Mouse (Mus musculus) embryonic facial prominence, embryonic 13.5 days (tissue): ENCODE data around the gene Otulinl. TPM values are rescaled to one million over a fixed set of nuclear protein-coding genes. Genes with fewer than 3 reads are reported as not detected.

Experiments used
- ATAC-seq: fragments of 200-750 bp; cut with Nextera tagmentation; 2 replicates; pipeline ENCODE4 v1.8.0; 2017; ENCODE audit warnings: low read depth; ENCODE audit not compliant: insufficient number of reproducible peaks, insufficient read depth, low FRiP score, low TSS enrichment
- H3K27ac ChIP-seq: fragments of 300-500 bp; sonication (generic); 2 replicates; pipeline ENCODE4 v1.5.1; 2015; ENCODE audit warnings: moderate library complexity, mild to moderate bottlenecking, inconsistent platforms
- H3K27me3 ChIP-seq: fragments of 300-500 bp; sonication (generic); 2 replicates; pipeline ENCODE4 v1.6.1; 2015; ENCODE audit warnings: mild to moderate bottlenecking, inconsistent platforms
- H3K36me3 ChIP-seq: fragments of 300-500 bp; sonication (generic); 2 replicates; pipeline ENCODE4 v1.6.1; 2015; ENCODE audit warnings: mild to moderate bottlenecking, inconsistent platforms
- H3K4me1 ChIP-seq: fragments of 300-500 bp; sonication (generic); 2 replicates; pipeline ENCODE4 v1.6.1; 2015; ENCODE audit warnings: inconsistent platforms
- H3K4me2 ChIP-seq: fragments of 300-500 bp; sonication (generic); 2 replicates; pipeline ENCODE4 v1.6.1; 2015; ENCODE audit warnings: moderate library complexity, mild to moderate bottlenecking, inconsistent platforms
- H3K4me3 ChIP-seq: fragments of 300-500 bp; sonication (generic); 2 replicates; pipeline ENCODE4 v1.5.1; 2015; ENCODE audit warnings: mild to moderate bottlenecking, inconsistent platforms
- H3K9ac ChIP-seq: fragments of 300-500 bp; sonication (generic); 2 replicates; pipeline ENCODE4 v1.6.1; 2015; ENCODE audit warnings: mild to moderate bottlenecking, inconsistent platforms
- H3K9me3 ChIP-seq: fragments of 300-500 bp; sonication (generic); 2 replicates; pipeline ENCODE4 v1.6.1; 2016; ENCODE audit warnings: inconsistent platforms
- WGBS: fragments of 180-500 bp; shearing (Covaris S2); methylation state at CpG from one replicate; pipeline ENCODE4 v1.1.7; 2015; ENCODE audit warnings: mixed read lengths; 5-methylcytosine and 5-hydroxymethylcytosine counted together
- polyA plus RNA-seq: library from polyadenylated mRNA; unstranded; fragments of >200 nt; fragmentation: Nextera tagmentation; extraction: Ambion mirVana; gene quantifications from 2 replicates; pipeline ENCODE4 v1.2.1, GENCODE M21; 2015

The Otulinl gene
- polyA plus RNA-seq, 1 experiment from 2014 or later: 19.8 TPM

DNA sequence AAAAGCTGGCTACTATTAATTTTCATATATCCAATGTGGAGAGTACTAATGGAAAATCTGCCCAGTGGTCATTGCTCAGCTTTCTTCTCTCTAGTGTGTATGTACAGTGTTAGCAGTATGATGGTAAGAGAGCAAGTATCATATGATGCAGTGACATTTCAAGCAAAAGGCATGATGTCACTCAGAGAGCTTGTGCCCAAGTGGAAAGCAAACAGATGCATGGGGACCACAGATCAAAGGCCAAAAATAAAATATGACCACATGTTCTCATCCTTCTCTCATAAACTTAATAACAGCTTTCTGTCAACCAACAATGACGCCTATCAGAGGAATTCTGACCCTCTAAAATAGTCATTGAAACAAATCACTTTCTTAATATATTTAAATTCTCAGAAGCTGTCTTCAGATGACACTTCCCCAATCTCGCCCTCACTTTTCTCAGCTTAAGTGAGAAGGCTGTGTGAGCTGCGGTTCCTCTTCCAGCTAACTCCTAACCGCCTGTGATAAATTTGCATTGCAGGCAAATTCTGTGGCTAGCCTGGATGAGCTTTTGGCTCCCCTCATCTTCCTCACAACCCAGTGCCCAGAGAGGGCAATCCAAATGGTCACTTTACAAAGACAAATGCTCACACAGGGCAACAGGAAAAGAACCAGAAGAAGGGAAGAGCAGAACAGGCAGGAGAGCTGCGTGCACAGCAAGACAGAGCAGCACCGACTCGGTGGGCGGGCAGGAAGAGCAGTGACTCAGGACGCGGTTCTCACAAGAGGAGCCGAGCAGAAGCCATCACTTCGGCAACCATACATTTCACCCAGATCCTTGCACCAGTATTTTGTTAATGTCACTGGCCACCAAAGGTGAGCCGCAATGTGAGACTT is 56.1 kb downstream of the Otulinl start:
- Histone ChIP-seq H3K9me3 (no peaks in the 10 kb centered on the region), H3K4me1 (peaks cover 20% of the 10 kb centered on the region), H3K36me3 (peaks cover 38% of the 10 kb centered on the region), H3K9ac (no peak overlapping the region), H3K27me3 (no peaks in the 10 kb centered on the region), H3K4me2 (no peak overlapping the region), H3K27ac (no peak overlapping the region), H3K4me3 (no peak overlapping the region)
- 82% methylated on average over 13 of the region's 13 CpGs for WGBS
- no peak for ATAC-seq

GRCm38 (mm10) chr15:27623286-27623685 is 58.1 kb downstream of the Otulinl start:
- H3K36me3 ChIP-seq: peaks cover 52% of the 10 kb centered on the region
- no peak overlapping the region for H3K4me3 ChIP-seq
- 92% methylated on average over 6 of the region's 6 CpGs for WGBS

GRCm38 (mm10) chr15:27620475-27621185 is 60.7 kb downstream of the Otulinl start:
- Histone ChIP-seq H3K36me3 (peaks cover 58% of the 10 kb centered on the region), H3K9me3 (no peaks in the 10 kb centered on the region), H3K27ac (no peak overlapping the region), H3K27me3 (no peaks in the 10 kb centered on the region), H3K4me3 (no peak overlapping the region), H3K4me2 (no peak overlapping the region), H3K4me1 (no peaks in the 10 kb centered on the region), H3K9ac (no peak overlapping the region)
- WGBS: 88% methylated on average over 6 of the region's 6 CpGs
- ATAC-seq: no peak

More at GRCm38 (mm10) chr15:27623286-27623685, 58.1 kb downstream of the Otulinl start:
- H3K27ac ChIP-seq: no peak overlapping the region
- no peak for ATAC-seq
- H3K4me2 ChIP-seq: no peak overlapping the region
- H3K27me3 ChIP-seq: no peaks in the 10 kb centered on the region
- no peaks in the 10 kb centered on the region for H3K9me3 ChIP-seq
- peaks cover 3% of the 10 kb centered on the region; the same call in 1 of the 2 replicates for H3K4me1 ChIP-seq
- H3K9ac ChIP-seq: no peak overlapping the region

DNA sequence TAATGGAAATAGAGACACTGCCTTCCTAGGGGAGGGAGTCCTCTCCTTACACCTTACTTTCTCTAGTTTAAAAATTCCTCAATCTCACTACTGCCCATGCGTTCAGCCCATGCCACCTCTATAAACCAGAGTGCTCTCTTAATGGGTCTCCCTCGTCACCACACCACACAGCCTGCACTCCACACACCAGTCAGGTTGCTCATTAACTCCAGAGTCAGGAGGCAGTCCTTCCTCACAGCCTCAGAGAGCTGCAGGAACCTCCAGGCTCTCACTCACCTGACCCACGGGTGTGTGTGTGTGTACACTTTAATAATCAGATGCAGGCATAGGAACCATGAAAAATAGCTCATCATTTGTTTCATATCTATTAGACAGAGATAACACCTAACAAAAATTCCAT is 61.7 kb downstream of the Otulinl start:
- Histone ChIP-seq H3K27me3 (no peaks in the 10 kb centered on the region), H3K4me2 (no peak overlapping the region), H3K36me3 (peaks cover 58% of the 10 kb centered on the region), H3K4me1 (no peaks in the 10 kb centered on the region), H3K4me3 (no peak overlapping the region), H3K27ac (no peak overlapping the region), H3K9ac (no peak overlapping the region), H3K9me3 (no peaks in the 10 kb centered on the region)
- 85% methylated on average over 3 of the region's 3 CpGs for WGBS
- no peak for ATAC-seq

- no peak for ATAC-seq
These were observed 62.4 kb downstream of the Otulinl start for GRCm38 (mm10) chr15:27618778-27619533.

GRCm38 (mm10) chr15:27617227-27617626 is 64.2 kb downstream of the Otulinl start:
- H3K4me1 ChIP-seq: no peaks in the 10 kb centered on the region
- H3K9me3 ChIP-seq: no peaks in the 10 kb centered on the region
- no peak overlapping the region for H3K9ac ChIP-seq
- no peak for ATAC-seq
- WGBS: 90% methylated on average over 3 of the region's 3 CpGs
- H3K36me3 ChIP-seq: peaks cover 51% of the 10 kb centered on the region
- H3K27ac ChIP-seq: no peak overlapping the region
- no peak overlapping the region for H3K4me3 ChIP-seq
- H3K27me3 ChIP-seq: no peaks in the 10 kb centered on the region
- no peak overlapping the region for H3K4me2 ChIP-seq

More at GRCm38 (mm10) chr15:27618778-27619533, 62.4 kb downstream of the Otulinl start:
- 76% methylated on average over 6 of the region's 6 CpGs for WGBS
- no peak overlapping the region for H3K4me2 ChIP-seq
- H3K9me3 ChIP-seq: no peaks in the 10 kb centered on the region
- peaks cover 62% of the 10 kb centered on the region for H3K36me3 ChIP-seq
- no peaks in the 10 kb centered on the region for H3K4me1 ChIP-seq
- no peak overlapping the region for H3K27ac ChIP-seq
- no peak overlapping the region for H3K4me3 ChIP-seq
- H3K27me3 ChIP-seq: no peaks in the 10 kb centered on the region
- no peak overlapping the region for H3K9ac ChIP-seq

GRCm38 (mm10) chr15:27616159-27616558 is 65.2 kb downstream of the Otulinl start:
- 76% methylated on average over 4 of the region's 4 CpGs for WGBS
- Histone ChIP-seq H3K36me3 (peaks cover 50% of the 10 kb centered on the region), H3K4me3 (no peak overlapping the region), H3K9ac (no peak overlapping the region), H3K27me3 (no peaks in the 10 kb centered on the region), H3K4me1 (no peaks in the 10 kb centered on the region), H3K27ac (no peak overlapping the region), H3K4me2 (no peak overlapping the region), H3K9me3 (no peaks in the 10 kb centered on the region)
- ATAC-seq: no peak

- H3K9ac ChIP-seq: no peak overlapping the region
- ATAC-seq: no peak
- H3K9me3 ChIP-seq: no peaks in the 10 kb centered on the region
- no peak overlapping the region for H3K4me3 ChIP-seq
- WGBS: 98% methylated on average over 4 of the region's 4 CpGs
- H3K36me3 ChIP-seq: peaks cover 50% of the 10 kb centered on the region
- no peaks in the 10 kb centered on the region for H3K27me3 ChIP-seq
- H3K4me1 ChIP-seq: no peaks in the 10 kb centered on the region
- no peak overlapping the region for H3K4me2 ChIP-seq
- no peak overlapping the region for H3K27ac ChIP-seq
These were observed 68.1 kb downstream of the Otulinl start for GRCm38 (mm10) chr15:27613255-27613654.

DNA sequence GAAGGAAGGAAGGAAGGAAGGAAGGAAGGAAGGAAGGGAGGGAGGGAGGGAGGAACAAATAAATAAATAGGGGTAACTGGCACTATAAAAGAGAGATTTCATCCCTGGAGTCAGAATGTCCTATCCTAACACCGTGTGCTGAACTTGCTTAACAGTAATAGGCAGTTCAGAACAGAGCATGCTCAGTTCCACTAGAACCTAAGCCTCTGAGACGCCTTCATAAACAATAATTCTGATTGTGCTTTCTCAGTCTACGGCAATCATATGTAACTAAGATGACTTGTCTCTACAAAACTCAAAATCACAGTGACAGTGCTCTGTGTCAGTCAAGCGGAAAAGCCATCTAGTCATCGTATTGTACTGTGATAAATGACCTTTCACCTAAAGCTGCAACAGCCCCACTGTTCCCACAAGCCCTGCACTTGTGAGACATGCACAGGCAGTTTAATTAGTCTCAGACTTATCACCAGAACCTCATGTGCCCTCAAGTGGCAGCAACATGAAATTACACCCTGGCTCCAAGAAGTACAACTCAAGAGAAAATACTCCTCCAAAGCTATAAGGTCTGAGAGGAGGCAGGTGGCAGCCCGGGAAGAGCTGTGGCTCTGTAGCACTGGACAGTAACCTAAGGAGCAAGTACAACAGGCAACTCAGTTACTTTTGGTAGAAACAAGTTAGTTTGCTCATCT is 68.7 kb downstream of the Otulinl start:
- 52% methylated on average over 6 of the region's 6 CpGs for WGBS
- ATAC-seq: 0 out of 2 replicates have a peak, but pooled peaks have one; percentile 32
- peaks cover 53% of the 10 kb centered on the region for H3K36me3 ChIP-seq

GRCm38 (mm10) chr15:27609554-27609953 is 71.8 kb downstream of the Otulinl start:
- ATAC-seq: no peak
- Histone ChIP-seq H3K4me1 (no peaks in the 10 kb centered on the region), H3K4me3 (no peak overlapping the region), H3K27ac (no peak overlapping the region), H3K36me3 (peaks cover 60% of the 10 kb centered on the region), H3K9me3 (no peaks in the 10 kb centered on the region), H3K4me2 (no peak overlapping the region), H3K27me3 (no peaks in the 10 kb centered on the region), H3K9ac (no peak overlapping the region)
- WGBS: 75% methylated on average over 4 of the region's 4 CpGs

More for the DNA sequence above, 68.7 kb downstream of the Otulinl start:
- H3K4me3 ChIP-seq: no peak overlapping the region
- H3K9ac ChIP-seq: no peak overlapping the region
- no peaks in the 10 kb centered on the region for H3K9me3 ChIP-seq
- H3K4me1 ChIP-seq: no peaks in the 10 kb centered on the region
- no peak overlapping the region for H3K4me2 ChIP-seq
- H3K27me3 ChIP-seq: no peaks in the 10 kb centered on the region
- H3K27ac ChIP-seq: no peak overlapping the region

- 77% methylated on average over 3 of the region's 3 CpGs for WGBS
- no peaks in the 10 kb centered on the region for H3K27me3 ChIP-seq
- H3K4me2 ChIP-seq: no peak overlapping the region
- H3K4me1 ChIP-seq: no peaks in the 10 kb centered on the region
- peaks cover 63% of the 10 kb centered on the region for H3K36me3 ChIP-seq
- no peak overlapping the region for H3K4me3 ChIP-seq
- H3K27ac ChIP-seq: no peak overlapping the region
- ATAC-seq: no peak
- no peak overlapping the region for H3K9ac ChIP-seq
- no peaks in the 10 kb centered on the region for H3K9me3 ChIP-seq
These were observed 76.1 kb downstream of the Otulinl start for GRCm38 (mm10) chr15:27605252-27605651.
